Mouse (Mus musculus): Measurements from ENCODE around the gene Efna5. TPM values are rescaled to one million over a fixed set of nuclear protein-coding genes. Genes with fewer than 3 reads are reported as not detected.

Efna5 gene
- total RNA-seq, 2 experiments from 2014 or later: not detected

DNA sequence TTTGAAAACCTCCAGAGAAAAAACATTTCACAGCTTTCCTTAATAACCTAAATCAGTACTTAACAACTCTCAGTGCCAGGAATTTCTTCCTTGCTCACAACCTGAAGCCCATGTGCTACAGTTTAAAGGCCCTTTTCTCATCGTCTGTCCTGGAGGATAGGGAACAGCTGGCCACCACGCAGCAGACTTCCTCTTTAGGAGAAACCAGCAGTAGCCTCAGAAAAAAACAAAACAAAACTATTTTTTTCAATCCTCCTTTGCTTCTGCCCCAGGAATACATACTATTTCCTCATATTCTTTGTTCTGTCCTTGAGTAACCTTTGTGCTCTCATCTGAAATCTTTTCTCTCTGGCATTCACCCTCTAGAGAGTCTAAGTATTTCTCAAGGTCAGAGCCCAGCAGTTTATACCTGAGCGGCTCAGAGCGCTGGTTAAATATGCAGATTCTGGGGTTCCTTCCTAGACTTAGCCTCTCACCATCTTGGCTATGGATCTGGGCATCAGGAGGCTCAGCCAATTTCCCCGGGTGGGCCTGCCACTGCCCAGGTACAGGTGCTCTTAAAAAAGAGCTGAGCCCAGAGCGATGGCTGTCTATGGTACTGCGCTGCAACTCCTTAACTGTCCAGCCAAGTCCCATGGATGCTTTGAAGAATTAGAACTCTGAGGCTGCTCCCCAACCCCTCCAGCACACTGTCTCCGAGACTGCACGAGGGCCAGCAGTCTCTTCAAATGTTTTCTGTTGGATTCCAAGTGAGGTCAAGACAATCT lies 306.4 kb downstream of the Efna5 start:
- peak; percentile 94 for ATAC-seq (replicated peaks; ENCODE audit: poor library complexity, severe bottlenecking)

DNA sequence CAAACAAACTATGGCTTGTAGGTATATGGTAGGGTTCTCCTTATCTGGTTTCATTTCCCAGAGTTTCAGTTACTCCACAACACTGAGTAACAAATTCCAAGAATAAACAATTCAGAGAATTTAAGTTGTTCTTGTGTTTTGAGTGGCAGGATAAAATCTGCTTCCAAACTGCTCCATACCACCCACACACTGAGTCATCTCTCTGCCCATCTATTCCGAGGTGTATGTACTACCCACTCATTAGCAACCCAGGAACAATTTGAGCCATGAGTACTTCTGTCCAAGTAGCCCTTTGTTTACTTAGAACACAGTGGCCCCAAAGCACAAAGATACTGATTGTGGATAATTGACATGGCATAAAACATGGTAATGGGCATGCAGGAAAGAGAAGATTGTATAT lies 311.0 kb downstream of the Efna5 start:
- ATAC-seq (replicated peaks; ENCODE audit: poor library complexity, severe bottlenecking): no peak

GRCm38 (mm10) chr17:62568019-62568418 lies 313.1 kb downstream of the Efna5 start:
- ATAC-seq (replicated peaks; ENCODE audit: poor library complexity, severe bottlenecking): no peak

- ATAC-seq (replicated peaks; ENCODE audit: poor library complexity, severe bottlenecking): no peak
Measured at GRCm38 (mm10) chr17:62565632-62566031, 315.5 kb downstream of the Efna5 start.

DNA sequence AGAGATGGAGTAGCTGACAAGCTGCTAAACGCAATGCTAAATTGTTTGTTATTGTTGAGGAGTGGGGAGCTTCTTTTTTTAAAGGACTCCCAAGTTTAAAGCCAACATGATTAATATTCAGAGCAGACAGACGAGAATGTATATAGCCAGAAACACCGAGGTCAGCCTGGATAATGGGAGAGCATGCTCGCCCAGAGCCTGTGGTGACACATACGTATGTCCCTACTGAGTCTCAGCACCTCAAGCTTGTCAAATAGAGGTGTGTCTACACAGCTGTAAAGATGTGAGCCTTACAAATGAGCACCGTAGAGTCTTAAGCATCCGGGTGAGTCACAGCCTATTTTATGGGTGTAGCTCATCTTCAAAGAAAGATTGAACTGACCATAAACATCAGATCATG lies 318.7 kb downstream of the Efna5 start:
- no peak for ATAC-seq (replicated peaks; ENCODE audit: poor library complexity, severe bottlenecking)

DNA sequence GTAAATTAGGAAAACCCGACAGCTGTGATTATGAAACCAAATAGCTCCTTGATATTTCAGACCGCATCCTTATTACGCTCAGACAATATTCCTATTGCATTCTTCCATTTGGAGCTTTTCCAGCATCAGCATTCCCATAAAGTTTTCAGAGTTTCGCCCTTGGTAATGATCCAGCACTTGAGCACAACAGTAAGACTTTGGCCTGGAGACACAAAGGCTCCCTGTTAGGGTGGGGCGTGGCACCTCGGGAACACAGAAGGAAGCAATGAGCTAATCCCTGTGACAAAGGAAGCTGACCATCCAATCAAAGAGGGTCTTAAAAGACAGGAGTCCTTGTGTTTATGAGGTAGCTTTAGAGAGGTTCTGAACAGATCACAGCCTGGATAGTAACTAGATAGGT lies 323.9 kb downstream of the Efna5 start:
- ATAC-seq (replicated peaks; ENCODE audit: poor library complexity, severe bottlenecking): no peak
